Mouse (Mus musculus) WW6 (cell line): ENCODE results near the gene Slit3.

Experiments
- DNase-seq: peaks from one replicate; pipeline ENCODE4 v3.0.0-alpha.2; 2013; ENCODE audit warnings: low read depth, low spot score

The Slit3 gene

DNA sequence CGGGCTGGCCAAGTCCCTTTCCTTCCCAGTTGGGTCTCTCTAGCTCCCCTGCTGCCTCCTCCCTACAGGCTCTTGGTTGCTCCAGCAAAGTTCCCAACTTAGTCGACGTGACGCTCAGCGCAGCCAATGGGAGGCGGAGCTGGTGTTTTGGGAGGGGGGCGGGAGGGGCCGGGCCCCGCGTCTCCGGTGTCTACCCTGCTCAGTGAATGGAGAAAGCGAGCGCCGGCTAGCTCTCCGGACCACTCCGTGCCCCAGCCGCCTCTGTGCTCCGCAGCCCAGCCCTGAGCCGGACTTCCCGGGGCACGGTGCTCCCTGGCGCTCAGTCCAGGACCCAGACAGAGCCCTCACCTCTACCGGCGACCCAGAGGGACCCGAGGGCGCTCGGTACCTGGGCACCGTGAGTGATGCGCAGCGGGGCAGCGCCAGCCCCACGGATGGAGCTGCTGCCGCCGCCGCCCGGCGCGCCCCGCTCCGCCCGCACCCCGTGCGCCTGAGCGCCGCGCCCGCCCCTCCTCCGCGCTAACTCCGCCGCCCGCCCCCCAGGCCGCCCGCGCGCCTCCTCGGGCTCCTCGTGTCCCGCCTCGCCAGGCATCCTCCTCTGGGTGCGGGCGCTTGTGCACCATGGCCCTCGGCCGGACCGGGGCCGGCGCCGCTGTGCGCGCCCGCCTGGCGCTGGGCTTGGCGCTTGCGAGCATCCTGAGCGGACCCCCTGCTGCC lies at the start of gene Slit3:
Gene Slit3 (plus strand): TSS at position 331 of the 717 bp plus-strand sequence.
- DNase-seq = peak; percentile 78

DNA sequence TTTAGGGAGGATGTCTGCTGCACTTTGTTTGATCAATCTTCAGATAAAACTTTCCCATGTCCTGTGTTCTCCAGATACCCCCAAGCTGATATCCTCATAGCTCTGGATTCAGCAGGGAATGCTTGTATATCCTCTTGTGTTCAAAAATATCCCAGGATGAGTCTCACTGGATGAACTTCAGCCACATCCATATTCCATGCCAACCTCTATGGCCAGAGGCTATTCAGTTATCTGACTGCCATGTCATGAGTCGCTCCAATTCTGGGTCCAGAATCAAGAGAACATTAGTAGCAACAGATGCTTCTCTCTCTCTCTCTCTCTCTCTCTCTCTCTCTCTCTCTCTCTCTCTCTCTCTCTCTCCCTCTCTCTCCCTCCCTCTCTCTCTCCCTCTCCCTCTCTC lies 49.6 kb upstream of the Slit3 start:
- no peak for DNase-seq

GRCm38 (mm10) chr11:35075411-35075810 lies 45.6 kb upstream of the Slit3 start:
- no peak for DNase-seq

DNA sequence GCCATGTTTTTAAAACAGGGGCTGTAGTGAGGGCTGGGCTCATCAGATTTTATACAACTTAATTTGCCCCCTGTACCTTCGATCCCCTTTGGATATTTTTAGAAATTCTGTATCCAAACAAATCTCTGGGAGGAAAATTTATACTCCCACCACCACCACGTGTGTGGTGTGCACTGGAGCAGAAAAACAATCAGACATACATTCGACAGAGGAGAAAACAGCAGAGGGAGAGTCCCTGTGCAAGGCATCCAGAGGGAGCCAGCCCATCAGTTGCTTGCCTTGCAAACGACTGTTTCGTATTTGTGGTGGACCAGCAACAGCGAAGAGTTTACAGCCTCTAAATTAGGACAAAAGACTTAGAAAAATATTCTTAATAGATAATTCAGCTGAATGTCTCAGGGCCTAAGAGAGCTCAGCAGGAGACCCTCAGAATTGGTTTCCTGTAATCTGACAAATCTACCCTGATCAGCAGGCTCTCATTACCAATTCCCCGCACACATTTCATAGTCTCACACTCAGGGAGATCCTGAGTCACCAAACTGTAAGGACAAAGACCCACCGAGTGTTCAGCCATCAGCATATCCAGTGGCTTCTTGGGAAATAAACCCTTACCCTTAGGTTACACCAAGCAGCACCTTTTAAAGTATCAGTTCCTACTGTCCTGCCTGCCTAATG lies 40.4 kb upstream of the Slit3 start:
- no peak for DNase-seq

DNA sequence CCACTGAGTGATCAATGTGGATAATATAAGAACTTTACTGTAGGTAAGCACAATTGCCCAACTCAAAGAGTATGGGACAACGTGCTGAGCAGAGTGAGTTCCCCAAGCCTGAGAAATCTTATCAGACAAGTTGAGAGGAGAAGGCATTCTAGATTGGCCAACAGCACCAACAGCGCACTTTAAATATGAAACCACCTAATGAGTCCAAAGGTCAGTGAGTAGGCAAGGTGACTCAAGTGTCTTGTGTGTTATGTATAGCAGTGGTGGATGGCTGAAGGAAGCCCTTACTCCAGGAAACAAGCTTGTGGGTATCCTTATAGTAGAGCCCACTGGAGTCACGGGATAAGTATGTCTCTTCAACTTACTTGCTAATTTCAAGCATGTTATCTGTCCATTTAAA lies 38.7 kb upstream of the Slit3 start:
- no peak for DNase-seq

GRCm38 (mm10) chr11:35083049-35083448 lies 38.0 kb upstream of the Slit3 start:
- no peak for DNase-seq

DNA sequence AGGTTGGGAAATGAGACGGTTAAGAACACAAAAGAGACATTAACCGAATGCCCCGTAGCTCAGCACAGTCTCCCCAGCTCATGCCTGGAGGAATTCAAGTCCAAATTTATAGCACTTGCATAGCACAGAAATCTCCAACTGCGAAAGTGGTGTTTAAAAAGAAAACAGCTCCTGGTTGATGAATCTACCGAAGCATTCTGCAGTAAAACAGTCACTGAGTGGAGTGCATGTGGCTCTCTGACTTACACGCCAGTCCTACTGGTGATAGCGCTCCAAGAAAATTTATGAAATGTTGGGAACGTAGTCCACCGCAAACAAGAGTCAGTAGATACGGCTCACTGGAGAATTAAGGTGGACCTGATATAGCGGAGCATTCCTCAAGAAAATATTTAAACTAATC lies 35.7 kb upstream of the Slit3 start:
- no peak for DNase-seq

- no peak for DNase-seq
These were observed 35.0 kb upstream of the Slit3 start for GRCm38 (mm10) chr11:35086029-35086428.

GRCm38 (mm10) chr11:35087454-35087853 lies 33.6 kb upstream of the Slit3 start:
- no peak for DNase-seq

GRCm38 (mm10) chr11:35088136-35088535 lies 32.9 kb upstream of the Slit3 start:
- no peak for DNase-seq

GRCm38 (mm10) chr11:35090629-35091335 lies 30.2 kb upstream of the Slit3 start:
- DNase-seq = no peak

GRCm38 (mm10) chr11:35096538-35096937 lies 24.5 kb upstream of the Slit3 start:
- no peak for DNase-seq

DNA sequence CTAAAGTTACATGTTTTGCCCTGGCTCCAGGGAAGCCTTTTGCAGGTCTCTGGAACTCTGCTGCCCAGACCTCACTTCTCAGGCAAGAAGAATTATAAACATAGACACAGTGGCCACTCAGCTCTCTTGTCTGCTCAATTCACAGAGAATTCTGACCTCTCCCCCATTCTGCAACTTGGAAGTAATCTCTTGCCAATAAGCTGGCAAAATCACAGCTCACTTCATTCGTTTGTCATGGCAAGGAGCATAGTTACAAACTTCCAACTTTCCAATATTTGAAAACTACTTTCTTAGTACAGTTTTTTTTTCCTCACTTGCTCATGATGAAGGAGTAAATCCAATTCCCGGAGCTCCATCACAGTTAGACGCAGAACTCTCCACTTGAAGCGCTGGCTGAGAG lies 11.2 kb upstream of the Slit3 start:
- no peak for DNase-seq

- no peak for DNase-seq
These were observed 10.2 kb upstream of the Slit3 start for GRCm38 (mm10) chr11:35110784-35111183.

- no peak for DNase-seq
These were observed 7.7 kb upstream of the Slit3 start for GRCm38 (mm10) chr11:35113290-35113689.

DNA sequence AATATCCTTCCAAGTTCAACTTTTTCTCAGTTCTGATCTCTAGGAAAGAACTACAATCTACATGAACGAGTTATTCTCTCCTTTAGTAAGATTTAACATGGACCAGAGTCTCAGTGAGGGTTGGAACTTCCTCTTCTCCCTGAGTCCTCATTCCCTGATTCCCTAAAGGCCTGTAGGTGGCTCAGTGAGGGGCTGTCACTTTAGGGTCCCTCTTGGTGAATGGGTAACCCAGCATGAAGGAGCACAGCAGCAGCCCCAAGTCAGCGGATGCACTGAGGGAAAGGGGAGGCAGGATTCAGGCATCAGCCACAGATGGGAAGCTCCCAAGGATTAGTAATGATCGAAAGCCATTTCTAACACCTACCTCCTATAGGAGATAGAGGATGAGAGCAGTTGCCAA lies 4.6 kb upstream of the Slit3 start:
- DNase-seq = no peak

DNA sequence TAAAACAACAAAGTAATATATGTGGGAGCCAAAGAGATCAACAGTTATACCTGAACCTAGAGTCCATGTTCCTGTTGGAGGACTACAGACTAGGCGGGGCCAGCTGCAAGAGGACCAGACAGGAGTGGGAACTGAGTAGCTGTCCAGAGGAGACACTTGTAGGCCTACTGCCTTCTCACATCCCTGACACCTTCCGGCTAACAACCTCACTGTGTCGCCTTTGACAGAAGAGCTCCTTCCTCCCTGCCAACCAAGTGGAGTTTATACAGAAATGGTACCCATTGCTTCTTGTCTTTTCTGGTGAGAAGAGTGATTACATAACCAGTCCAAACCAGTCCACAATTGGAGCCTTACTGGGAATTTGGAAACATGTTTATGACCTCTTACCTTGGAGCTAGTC lies 3.2 kb upstream of the Slit3 start:
- no peak for DNase-seq

DNA sequence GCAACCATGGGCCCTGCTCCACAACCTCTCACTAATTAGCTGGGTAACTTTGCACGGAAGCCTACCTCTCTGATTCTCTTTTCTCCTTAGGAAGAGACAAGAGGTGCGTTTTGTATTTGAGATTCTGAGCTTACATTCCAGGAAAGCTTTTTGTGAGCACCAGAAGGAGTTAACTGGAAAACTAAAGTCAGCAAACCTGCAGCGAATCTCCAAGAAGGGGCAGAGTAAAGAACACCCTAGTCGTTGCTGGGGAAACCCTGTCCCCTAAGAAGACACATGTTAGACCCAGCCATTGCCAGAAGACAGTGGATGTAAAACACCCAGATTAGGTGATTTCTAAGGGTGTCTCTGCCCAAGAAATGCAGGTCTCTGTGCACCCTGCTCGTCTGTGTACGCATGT lies 2.3 kb upstream of the Slit3 start:
- DNase-seq = no peak

DNA sequence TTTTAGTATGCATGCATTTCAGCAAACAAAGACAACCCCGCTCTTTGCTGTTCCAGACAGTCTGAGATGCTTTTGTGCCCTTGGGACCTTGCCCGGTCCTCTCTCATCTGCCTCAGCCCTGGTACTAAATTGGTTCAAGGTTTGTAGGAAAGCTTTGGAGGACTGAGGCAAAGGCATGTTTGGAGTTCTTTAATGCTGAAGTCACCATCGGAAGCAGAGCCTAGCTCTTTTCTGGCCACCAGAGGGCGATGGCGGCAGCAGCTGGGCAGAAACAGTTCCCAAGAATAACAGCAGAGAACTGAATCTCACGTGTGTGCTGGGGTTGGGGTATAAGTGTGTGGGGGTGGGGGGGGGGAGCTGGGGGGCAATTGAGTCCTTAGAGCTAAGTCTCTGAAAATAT lies 1.7 kb upstream of the Slit3 start:
- DNase-seq = no peak

DNA sequence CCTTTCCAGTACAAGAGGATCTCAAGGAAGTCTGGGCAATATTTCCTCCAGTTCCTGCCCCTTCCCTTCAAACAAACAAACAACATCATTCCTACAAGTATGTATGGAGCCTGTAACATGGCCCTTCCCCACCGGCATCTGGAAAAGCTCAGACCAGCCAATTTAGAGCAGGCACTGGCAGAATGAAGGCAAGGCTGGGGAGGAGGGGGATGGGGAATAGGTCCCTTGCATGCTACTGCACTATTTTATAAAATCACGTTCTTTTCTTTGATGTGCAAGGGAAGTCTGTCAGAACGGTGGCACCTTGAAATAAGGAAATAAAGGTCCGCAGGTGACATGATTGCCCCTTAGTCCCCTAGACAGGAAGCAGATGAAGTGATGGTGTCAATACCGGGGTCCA lies 948 bp upstream of the Slit3 start:
- DNase-seq = no peak

GRCm38 (mm10) chr11:35121611-35121959 lies 561 bp downstream of the Slit3 start:
- DNase-seq = no peak

DNA sequence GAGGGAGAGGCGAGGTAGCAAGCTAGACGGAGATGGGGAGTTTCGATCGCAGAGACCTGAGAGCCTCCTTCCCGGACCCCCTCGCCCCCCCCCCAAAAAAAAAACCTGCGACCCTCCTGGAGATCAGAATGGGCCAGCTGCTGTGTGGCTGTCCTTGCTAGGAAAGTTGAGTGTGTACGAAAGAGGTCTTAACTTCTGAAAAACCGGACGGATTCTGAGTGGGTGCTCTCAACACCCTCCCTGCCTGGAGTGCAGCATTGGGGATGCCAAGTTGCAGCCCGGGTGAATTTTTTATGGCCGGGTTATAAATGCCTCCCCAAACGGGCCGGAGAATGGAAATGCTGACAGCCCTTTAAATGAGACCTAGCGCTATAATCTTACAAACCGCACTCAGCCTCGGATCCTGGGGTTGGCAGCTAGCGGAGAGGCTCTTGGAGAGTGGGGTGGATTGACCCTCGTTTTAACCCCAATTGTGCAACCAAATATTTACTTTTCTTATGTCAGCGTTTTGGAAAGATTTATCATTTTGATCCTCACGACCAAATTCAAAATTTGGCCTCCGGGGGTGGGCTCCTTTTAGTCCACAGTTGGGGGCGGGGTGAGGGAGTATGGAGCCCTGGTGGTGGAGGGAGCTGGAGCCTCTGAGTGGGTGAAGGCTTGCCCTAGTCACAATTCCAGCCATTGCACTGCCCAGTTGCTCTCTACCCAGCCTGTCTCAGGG lies 1.2 kb downstream of the Slit3 start:
- DNase-seq = no peak
